Mouse (Mus musculus) lung, postnatal 0 days (tissue): ENCODE data around the gene Glyat.

Source experiments
- CTCF ChIP-seq: IDR thresholded peaks from 2 replicates; pipeline ENCODE4 v1.5.1; 2016; ENCODE audit warnings: antibody characterized with exemption, mild to moderate bottlenecking
- EP300 ChIP-seq: IDR thresholded peaks from 2 replicates; pipeline ENCODE4 v1.6.1; 2016; ENCODE audit warnings: antibody characterized with exemption, mild to moderate bottlenecking, control low read depth

DNA sequence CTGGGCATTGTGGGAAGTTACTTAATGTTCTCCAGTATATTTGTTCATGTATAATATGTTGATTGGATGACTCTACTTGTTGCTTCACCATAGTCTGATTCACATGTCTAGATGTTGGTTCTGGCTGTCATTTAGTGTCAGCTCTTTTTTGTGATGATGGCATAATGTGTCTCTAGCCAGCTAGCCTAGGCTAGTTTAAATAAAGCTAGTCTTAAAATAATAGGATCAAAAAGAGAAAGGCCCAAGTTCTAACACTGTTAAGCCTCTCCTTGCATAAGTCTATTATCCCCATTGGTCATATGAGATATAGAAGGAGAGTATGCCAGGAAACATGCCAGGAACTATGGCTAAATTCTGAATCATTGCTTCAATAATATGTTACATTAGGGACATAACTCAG lies 16.4 kb downstream of the Glyat start:
- TF ChIP-seq CTCF (no peak), EP300 (no peak)
